Mouse (Mus musculus) bone marrow macrophage, adult 2 months (primary cell): ENCODE measurements around the gene Rap2c. TPM values are rescaled to one million over a fixed set of nuclear protein-coding genes. Genes with fewer than 3 reads are reported as not detected.
A peak's percentile ranks its signal among the peaks of the same experiment; 100 is the strongest.

Source experiments
- H3K27ac ChIP-seq: 2 replicates; pipeline ENCODE4 v1.5.1; 2012; ENCODE audit warnings: low read depth, low read length; ENCODE audit not compliant: insufficient read depth
- H3K4me1 ChIP-seq: 2 replicates; pipeline ENCODE4 v1.6.1; 2012; ENCODE audit warnings: low read length; ENCODE audit not compliant: control insufficient read depth, insufficient read depth
- H3K4me3 ChIP-seq: 2 replicates; pipeline ENCODE4 v1.5.1; 2012; ENCODE audit warnings: mild to moderate bottlenecking, low read length, moderate library complexity; ENCODE audit not compliant: insufficient read depth
- CTCF ChIP-seq: IDR thresholded peaks from 2 replicates; pipeline ENCODE4 v1.5.1; 2012; ENCODE audit warnings: low read depth, mild to moderate bottlenecking, low read length, moderate library complexity
- POLR2A ChIP-seq: IDR thresholded peaks from 2 replicates; pipeline ENCODE4 v1.6.1; 2012; ENCODE audit warnings: mild to moderate bottlenecking, low read depth, low read length, borderline replicate concordance
- polyA plus RNA-seq: library from polyadenylated mRNA; stranded (reverse); fragments of >200 nt; gene quantifications from 2 replicates; pipeline ENCODE4 v1.2.4, GENCODE M21; 2012; ENCODE audit not compliant: missing spikeins, insufficient read depth, insufficient read length

Gene Rap2c
- polyA plus RNA-seq, 1 experiment: 39.6 TPM

- peak overlapping the region; percentile 40; the same call in 1 of the 2 replicates for H3K27ac ChIP-seq
- TF ChIP-seq CTCF (no peak), POLR2A (no peak)
- H3K4me1 ChIP-seq: peaks cover 10% of the 10 kb centered on the region
- no peak overlapping the region for H3K4me3 ChIP-seq
These were observed 45.7 kb downstream of the Rap2c start for GRCm38 (mm10) chrX:50972145-50972544.

DNA sequence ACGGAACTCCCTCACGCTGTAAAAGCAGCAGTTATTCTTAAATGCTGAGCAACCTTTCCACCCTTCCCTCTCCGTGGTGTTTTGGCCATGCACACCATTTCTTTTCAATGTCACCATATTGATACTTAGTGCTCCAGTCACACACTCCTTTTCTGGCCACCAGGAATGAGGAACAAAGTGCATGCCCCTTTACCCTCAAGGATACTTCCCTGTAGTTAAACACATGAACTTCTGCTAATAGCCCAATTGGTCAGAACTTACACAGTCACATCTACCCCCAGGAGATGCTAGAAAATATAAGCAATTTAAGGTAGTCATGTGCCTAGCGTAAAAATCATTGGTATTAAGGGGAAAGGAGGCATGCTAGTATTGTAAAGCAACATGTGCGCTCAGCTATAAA is 47.9 kb downstream of the Rap2c start:
- Histone ChIP-seq H3K4me1 (peaks cover 10% of the 10 kb centered on the region), H3K4me3 (no peak overlapping the region), H3K27ac (no peak overlapping the region)
- TF ChIP-seq CTCF (no peak), POLR2A (no peak)

- Histone ChIP-seq H3K4me3 (no peak overlapping the region), H3K4me1 (peaks cover 10% of the 10 kb centered on the region), H3K27ac (no peak overlapping the region)
- TF ChIP-seq POLR2A (no peak), CTCF (no peak)
These were observed 49.5 kb downstream of the Rap2c start for GRCm38 (mm10) chrX:50968157-50968932.

DNA sequence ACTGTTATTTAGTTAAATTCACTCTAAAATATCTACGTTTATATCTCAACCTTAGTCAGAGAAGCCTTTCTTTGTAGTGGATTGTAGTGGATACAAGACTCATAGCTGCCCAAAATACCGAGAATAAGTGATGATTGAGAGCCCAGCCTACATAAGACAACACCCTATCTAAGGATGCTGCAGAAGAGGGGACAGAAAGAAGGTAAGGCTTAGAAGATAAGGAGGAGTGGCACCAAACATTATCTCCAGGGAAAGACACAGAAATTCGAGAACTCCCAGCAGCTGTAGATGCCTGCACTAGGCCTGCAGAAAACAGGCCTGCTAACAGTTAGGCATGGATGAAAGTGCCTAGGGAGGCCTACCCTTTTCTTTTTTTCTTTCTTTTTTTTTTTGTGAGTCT is 52.7 kb downstream of the Rap2c start:
- H3K4me3 ChIP-seq: no peak overlapping the region
- TF ChIP-seq CTCF: no peak
- TF ChIP-seq POLR2A: no peak
- peaks cover 3% of the 10 kb centered on the region for H3K4me1 ChIP-seq
- H3K27ac ChIP-seq: no peak overlapping the region

- TF ChIP-seq CTCF (no peak), POLR2A (no peak)
- Histone ChIP-seq H3K4me1 (no peaks in the 10 kb centered on the region), H3K27ac (no peak overlapping the region), H3K4me3 (no peak overlapping the region)
These were observed 54.9 kb downstream of the Rap2c start for GRCm38 (mm10) chrX:50962955-50963354.

Other genes starting within 250 kb of the Rap2c start
- 0.59 and 1.1 TPM in 2 replicates for gene Stk26, start 177.0 kb downstream of the Rap2c start, polyA plus RNA-seq
- not detected in 2 replicates for gene Frmd7, start 75.3 kb downstream of the Rap2c start, polyA plus RNA-seq
- 1.6 and 1.9 TPM in 2 replicates for gene Mbnl3, start 188.5 kb upstream of the Rap2c start, polyA plus RNA-seq